Mouse (Mus musculus) adrenal gland, adult 8-10 months (tissue): ENCODE results near the gene Shc2. TPM values are rescaled to one million over a fixed set of nuclear protein-coding genes. Genes with fewer than 3 reads are reported as not detected.
A peak's percentile ranks its signal among the peaks of the same experiment; 100 is the strongest.

Source experiments
- DNase-seq: peaks from one replicate; pipeline ENCODE4 v3.0.0; 2022
- total RNA-seq, 4 experiments: library from RNA; stranded (reverse); gene quantifications; 2 replicates each; pipeline ENCODE4 v1.2.4; 2022

Gene Shc2
- total RNA-seq, 4 experiments from 2014 or later = 3.6 to 11.4 (median 6.0) TPM

DNA sequence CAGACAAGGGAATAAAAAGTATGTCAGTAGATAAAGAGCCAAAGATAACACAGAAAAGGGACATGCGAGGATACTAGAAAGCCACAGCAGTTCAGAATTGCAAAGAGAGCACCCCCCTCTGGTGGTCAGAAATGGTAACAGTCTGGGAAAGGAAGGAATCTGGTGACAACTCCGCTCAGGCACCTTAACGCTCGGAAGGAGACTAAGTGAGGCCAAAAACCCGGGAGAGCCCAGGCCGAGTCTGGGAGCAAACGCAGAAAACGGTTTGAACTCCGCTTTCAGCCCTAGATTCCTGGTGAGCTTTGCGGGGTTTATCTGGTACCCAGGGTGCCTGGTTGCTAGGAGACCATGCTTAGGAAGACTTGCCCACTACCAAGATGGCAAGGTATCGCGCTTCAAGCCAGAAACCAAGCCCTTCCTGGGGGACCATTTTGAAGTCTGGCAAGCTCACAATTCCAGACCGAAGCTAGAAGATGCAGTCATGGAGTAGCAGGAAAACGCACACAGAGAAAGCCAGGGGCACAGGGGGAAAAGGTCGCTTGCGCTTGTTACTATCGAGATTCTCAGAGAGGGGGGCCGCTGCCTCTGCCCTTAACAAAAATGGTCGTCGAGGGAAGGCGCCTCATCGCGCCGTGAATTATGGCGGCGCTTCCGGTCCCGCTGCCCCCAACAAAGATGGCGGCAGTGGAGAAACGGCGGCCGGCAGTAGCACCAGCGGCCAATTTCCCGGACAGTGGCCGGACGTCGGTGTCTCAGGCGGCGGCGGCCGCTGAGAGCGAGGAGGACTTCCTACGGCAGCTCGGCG lies 31.3 kb upstream of the Shc2 start, which contains the start of gene Tpgs1:
Tpgs1 (plus strand) TSS at position 599 of the 805 bp plus-strand sequence.
- peak; percentile 86 for DNase-seq

DNA sequence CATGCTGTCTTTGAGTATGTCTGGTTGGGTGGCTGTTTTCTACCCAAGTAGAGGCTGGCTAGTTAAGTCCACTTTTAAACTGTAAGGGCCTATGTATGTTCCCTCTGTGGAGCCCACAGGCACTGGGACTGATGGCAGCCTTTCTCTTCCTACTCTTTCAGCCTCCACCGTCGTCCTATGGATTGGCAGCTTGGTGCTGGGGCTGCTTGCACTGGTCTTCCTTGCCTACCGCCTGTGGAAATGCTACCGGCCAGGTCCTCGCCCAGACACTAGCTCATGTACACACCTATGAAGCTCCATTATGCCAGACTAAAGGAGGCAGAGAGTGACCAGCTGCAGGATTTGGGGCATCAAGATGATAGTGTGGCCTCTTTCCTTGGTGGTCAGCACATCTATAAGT lies 30.4 kb upstream of the Shc2 start:
- DNase-seq = no peak

DNA sequence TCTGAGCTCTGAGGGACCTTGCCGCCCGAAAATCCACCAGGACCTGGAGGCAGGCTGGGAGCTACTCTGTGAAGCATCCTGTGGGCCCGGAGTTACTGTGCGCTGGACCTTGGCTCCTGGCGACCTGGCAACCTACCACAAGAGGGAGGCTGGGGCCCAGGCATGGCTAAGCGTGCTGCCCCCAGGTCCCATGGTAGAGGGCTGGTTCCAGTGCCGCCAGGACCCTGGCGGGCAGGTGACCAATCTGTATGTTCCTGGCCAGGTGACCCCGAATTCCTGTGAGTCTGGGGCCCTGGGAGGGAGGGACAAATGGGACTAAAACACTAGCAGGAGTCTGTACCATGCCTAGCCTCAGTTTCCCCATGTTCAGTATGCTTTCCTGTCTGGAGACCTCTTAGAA lies 28.8 kb upstream of the Shc2 start:
- no peak for DNase-seq

DNA sequence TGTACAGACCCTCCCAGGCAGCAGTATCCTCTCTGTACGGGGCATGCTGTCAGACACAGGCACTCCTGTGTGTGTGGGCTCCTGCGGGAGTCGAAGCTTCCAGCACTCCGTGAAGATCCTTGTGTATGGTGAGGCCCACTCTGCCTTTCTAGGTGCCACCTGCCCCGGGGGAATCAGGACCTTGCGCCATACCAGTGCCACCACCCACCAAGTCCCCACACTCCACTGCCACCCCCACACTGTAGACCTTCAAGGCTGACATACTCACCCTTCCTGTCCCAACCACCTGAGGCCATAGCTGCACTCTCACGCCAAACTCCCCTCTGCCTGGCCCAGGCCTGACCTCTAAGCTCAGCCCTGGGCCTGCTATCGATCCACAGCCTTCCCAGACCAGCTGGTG lies 27.3 kb upstream of the Shc2 start:
- no peak for DNase-seq

DNA sequence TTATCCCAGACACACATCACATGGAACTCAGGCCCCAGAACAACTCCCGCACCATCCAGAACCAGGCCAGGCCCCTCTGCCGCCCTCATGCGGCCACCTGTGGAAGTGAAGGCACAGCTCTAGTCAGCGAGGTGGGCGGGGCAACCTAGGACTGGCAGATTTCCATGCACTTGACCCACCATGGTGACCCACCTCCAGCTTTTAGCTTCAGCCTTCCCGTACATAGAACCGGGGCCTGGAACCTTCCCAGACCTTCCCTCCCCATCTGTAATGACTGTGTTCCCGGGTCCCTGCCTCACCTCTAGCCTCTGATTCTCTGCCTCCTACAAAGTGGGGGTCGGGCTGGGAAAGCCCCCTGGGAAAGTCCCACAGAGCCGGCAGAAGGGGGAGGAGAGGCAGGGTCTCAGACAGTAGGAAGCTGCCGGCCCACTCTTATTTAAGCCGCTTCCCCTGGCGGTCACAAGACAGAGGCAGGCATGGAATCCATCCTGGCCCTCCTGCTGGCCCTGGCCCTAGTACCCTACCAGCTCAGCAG lies 26.5 kb upstream of the Shc2 start, which contains the start of gene Madcam1:
Madcam1 (plus strand) TSS at position 429 of the 535 bp plus-strand sequence.
- DNase-seq = no peak

DNA sequence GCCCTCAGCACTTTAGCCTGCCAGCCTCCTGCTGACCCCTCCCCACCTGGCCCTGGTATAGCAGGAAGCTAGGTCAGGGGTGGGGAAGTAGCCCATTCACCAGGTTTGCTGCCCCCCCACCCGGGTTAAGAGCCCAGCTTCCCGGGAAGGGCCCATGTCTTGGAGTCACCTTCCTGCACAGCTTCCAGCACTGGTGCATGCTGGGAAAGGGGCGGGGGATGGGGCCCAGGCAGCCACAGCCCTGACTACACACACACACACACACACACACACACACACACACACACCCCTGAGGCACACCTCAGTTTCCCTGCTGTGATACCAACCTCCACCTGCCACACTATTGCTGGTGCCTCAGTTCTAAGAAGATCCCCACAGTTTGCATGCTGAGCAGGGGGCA lies 24.1 kb upstream of the Shc2 start:
- DNase-seq = no peak

DNA sequence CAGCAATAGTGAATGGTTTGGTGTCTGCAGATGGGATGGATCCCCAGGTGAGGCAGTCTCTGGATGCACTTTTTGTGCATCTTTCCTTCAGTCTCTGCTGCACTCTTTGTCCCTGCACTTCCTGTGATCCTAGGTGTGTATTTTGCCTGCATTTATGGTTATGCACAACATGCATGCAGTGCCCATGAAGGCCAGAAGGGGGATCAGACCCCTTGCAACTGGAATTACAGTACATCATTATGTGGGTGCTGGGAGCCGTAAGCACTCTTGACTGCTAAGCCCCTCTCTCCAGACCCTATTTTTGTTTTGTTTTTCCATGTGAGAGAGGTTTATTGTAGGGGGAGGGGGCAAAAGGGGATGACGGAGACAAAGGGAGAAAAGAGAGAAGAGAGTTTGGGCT lies 22.6 kb upstream of the Shc2 start:
- no peak for DNase-seq

DNA sequence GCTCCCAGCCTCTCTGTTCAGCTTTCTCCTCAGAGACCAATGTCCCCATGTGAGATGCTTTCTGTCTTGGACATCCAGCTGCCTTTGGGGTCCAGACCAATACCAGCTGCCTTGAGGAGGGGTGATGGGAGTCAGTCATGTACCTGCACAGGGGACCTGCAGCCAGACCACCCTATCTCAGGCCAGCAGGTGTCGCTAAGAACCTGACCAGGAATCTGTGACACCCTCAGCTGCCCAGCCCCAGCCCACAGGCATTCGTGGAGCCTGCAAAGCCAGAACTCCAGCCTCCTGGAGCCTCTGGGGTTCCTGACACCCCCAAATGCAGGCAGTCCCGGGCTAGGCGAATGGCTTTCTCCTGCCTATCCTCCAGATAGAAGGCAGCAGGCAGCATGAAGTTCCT lies 21.1 kb upstream of the Shc2 start:
- no peak for DNase-seq

DNA sequence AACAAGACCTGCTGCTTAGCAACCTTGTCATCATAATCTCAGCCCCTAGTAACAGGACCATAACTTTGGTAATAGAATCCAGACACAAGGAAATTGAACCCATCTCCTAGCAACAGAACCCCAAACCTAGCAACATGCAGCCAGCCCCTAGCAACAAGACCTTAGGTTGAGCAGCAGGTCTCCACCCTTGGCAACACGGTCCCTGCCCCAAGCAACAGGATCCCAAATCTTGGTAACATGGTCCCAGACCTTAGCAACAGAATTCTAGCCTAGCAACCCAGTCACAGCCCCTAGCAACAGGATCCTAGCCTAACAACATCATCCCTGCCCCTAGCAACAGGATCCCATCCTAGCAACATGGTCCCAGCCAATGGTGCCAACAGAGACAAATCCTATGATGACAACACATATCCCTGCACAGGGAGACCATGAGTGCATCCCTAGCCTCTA lies 17.3 kb upstream of the Shc2 start:
- no peak for DNase-seq

DNA sequence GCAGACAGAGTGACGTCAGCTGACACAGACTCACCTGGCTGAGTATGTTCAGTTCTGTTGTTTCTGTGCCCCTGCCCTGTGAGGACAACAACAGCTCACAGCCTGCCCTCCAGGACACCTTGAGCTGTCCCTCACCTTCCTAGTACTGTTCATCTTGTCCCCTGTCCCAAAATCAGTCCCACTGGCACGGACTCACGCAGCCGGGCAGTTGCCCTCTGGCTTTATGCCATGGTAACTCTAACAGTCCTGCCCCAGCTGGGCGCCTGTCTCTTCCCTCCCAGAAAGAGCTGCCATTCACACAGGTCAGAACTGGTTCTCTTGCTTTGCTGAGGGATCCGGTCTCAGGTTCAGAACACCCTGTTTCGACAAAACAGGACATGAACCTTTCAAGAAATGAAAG lies 15.1 kb upstream of the Shc2 start:
- DNase-seq = no peak

DNA sequence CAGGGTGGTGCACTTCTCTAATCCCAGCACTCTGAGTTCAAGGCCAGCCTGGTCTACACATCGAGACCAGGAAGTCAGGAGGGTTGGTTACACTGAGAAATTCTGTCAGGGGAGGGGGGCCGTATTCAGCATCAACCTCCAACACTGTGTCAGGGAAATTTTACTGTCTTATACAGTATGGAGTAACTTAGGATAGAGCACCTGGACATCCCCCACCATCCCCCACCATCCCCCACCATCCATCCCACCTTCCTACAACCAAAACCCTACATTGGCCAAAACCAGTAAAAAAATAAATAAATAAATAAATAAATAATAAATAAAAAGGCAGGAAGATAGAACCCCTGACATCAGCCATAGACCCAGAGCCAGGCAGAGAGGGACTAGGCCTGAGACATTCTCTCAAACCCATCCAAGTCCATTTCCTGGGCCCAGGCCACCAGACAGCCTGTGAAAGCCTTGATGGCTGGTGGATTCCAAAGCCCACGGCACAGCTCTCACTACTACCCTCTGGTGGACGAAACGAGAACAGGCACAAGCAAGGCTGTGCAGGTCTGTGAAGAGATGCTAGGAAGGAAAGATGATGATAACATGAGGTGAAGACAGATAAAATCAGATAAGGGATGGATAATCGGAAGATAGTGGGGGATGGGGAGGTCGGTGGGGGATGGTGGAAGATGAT lies 11.5 kb upstream of the Shc2 start:
- no peak for DNase-seq

DNA sequence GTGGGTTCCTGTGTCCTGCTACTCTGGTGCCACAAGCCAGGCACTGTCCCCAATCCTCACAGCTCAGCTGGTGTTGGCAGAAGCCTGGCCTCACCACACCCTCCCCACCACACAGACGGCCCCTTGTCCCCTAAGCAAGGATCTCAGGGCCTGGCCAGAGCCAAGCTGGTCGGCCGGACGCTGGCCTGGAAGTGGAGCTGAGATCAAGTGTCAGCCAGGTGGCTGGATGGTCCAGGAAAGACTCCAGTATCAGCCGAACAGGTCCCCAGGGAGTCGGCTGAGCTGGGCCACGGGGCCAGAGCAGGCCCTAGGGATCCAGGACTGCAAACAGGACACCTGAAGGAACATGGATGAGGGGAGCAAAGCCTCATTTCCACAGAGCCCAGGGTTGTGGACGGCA lies 8.0 kb upstream of the Shc2 start, which contains the start of gene Odf3l2:
Odf3l2 (minus strand) TSS at position 28 of the 400 bp plus-strand sequence.
- DNase-seq = no peak

DNA sequence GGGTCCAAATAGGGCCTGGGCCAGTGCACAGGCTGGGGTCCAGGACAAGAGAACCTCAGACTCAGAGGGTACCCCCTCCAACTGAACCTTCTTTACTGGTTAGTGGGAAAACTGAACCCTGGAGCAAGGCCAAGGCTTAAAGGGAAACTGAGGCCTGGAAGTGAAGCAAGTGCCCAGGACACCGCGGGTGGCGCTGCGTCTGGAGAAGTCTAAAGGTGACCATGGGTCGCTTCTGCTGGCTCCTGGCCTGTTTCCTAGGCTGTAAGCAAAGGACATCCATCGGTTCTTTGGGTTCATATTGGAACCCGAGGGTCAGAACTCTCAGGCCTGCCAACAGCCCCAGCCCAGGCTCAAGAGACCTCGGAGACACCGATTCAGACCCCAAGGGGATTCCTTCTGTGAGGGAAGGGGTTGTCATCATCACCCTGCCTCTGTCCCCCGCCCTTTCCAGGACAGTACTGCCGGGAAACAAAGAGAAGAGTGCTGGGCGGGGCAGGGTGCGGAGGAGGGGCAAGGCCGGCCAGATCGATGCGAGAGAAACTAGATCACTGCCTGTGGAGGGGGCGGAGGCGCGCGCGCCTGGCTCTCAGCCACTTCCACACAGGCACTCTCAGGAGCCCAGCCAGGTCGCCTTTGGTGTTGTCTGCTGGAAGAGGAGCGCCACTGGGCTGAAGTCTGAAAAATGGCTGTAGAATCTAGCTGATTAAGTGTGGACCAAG lies 927 bp upstream of the Shc2 start:
- DNase-seq = no peak

DNA sequence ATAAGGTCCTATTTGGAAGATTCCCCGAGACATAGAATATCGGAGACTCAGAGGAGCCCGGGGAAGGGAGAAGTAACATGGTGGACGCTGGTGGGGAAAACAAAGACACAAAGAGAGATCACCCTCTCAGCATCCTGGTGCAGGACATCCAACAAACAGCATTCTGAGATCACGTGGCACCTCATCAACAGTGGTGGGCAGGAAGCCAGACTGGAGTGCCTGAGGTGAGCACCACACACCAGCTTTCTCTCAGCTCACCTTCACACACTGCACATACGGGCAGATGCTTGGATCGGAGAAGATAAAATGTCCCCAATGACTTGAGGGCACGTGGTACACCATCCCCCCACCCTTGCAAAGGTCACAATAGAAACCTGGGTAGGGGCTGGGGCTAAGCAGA lies 1.4 kb downstream of the Shc2 start:
- no peak for DNase-seq

DNA sequence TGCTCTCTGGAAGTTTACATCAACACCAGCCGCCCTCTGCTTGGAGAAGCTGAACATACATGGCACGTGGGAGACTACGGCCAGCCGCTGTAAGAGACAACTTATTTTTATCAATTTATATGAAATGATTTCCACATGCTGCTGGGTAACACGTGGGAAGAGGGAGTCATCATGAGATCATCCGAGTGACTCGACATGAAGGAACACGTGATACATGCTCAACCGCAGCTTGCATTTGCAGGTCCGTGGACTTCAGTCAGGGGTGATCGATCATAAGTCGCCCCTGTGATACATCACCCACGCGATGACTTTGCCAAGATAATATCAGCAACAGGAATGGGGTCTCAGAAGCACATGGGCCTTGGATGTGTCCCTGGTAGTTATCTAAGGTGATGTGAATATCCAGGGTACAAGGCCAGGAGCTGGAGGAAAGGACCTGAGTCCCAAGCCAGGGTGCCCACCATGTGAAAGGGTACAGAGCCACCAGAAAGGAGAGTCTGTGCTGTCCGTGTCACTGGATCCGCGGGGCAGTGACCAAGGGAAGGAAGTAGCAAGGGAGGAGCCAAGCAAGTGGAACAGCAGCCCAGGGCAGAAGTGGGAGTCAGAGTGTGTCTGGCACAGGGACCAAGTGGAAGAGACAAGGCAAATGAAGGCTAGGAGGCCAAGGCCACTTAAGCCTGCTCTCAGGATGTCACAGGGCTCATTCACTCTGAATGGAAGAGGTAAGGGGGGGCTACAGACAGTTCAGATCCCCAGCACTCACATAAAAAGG lies 4.5 kb downstream of the Shc2 start:
- peak; percentile 41 for DNase-seq

DNA sequence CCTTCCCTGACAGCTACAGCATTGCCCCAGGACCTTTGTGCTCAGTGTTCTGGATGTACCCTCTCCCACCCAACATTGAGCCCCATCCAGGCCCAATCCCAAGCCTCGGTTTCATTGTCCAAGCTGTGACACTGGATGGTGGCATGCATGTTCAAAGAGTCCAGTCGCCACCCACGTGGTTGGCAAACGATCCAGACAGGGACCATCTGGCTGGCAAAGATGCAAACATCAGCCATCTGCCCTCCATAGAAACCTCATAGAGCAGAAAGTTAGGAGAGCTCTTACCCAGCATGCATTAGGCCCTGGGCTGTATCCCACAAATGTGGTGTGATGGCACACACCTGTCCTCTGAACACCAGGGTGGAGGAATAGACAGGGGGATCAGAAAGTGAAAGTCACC lies 6.3 kb downstream of the Shc2 start:
- no peak for DNase-seq

DNA sequence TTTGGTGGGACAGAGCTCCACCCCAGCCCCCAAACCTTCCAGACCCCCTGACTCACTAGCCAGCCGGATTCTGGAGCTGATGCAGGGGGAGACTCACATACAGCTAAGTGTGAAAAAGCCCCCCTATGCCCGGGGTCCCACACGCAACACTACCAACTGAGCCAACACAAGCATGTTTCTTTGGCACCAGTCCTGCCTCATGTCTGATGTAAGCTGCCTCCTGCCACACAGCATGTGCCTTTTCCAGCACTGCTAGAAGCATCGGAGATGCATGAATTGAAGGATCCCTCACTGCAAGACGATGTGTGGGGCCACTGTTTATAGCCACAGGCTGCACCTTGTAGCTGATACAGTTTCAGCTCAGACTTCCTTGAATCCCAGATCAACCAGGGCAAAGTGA lies 9.3 kb downstream of the Shc2 start:
- DNase-seq = no peak

DNA sequence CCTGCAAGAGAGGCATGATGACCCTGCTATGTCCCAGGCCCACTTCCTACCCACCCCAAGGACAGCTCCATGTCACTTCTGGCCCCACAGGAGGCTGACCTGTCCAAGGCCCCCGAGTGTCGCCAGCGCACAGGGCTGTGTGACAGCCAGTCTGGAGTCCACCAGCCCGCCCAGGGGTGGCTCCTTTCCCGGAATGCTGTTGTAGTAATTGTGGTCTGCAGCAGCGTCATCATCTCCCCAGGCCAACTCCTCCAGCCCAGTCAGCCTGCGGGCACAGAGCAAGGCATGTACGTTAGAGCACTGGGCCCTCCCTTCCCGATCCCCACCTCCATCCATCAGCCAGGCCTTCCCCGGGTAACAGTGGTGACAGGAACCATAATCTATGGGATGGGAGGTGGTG lies 11.6 kb downstream of the Shc2 start:
- no peak for DNase-seq

DNA sequence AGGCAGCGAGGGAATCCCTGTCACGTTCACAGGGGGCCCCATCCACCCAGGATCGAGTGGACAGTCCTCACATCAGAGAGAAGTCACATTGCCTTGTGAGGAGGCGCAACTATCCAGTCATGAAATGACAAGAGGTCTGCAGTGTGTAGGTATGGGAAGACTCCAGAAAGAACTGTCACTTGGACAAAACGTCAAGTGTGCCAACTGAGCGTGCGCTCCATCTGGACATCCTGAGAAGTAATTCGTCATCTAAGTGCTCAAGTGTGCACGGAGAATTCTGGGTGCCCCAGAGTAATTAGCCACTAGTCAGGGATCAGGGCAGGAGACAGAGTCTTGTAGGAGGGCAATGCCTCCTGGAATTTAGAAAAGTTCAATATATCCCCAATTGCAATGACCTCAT lies 12.3 kb downstream of the Shc2 start:
- DNase-seq = no peak

DNA sequence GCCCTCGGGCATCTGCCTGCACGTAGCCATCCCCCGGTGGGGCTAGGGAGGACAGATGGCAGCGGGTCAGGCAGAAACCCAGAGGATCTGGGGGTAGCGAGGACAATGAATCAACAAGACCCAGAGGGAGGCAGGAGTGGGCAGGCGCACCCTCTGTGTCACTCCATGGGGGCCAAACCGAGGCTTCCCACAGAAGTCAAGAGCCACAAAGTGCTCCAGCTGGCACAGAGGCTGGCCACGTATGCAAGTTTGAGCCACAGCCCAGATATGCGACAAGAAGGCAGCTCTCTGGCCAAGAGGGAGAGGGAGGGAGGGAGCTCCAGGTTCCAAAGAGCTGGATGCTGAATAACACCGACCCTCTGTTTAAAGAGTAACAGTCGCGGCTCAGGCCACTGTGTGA lies 13.8 kb downstream of the Shc2 start:
- no peak for DNase-seq

DNA sequence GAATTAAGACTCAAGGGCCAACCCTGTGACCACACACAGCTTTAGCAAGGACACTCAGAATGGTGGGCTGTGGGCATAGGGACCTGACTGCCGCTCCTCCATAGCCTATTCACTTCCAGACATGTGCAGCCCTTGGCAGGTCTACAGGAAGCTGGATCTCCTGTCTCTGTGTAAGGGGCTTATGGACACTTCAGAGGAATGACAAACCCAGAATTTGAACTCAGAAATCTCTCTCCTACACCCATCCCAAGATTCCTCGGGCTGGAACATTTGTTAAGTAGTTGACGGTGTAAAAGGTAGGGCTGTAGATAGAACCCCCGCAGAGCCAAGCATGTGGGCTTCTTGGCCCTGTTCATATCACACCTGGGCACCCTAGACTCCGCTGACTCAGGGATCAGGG lies 21.3 kb downstream of the Shc2 start:
- DNase-seq = no peak

DNA sequence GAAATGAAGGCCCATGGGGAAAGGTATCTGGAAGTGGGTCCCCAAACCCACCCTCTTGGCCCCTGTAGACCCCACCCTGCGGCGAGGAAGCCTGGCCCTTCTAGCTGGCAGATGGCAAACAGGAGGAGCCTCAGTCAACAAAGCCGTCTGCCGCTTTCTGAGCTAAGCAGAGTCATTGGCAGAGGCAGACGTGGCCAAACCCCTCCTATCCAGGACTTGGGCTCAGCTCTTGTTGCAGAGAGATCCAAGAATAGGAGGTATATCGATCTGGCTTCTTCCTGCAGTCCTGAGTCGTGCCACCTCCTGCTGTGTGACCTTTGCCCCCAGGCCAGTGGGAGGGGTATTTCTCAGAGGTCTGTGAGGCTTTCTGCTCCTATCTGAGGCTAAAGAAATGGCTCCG lies 21.9 kb downstream of the Shc2 start:
- no peak for DNase-seq
